Mouse (Mus musculus) erythroblast, embryonic 14.5 days (primary cell): Measurements from ENCODE around the gene Tmem163.

Experiments
- GATA1 ChIP-seq: IDR thresholded peaks from 2 replicates; pipeline ENCODE4 v1.6.1; 2012; ENCODE audit warnings: low read length, inconsistent platforms, mixed read lengths
- TAL1 ChIP-seq: IDR thresholded peaks from 3 replicates; pipeline ENCODE4 v1.6.1; 2012; ENCODE audit warnings: low read length, inconsistent platforms, mixed read lengths

DNA sequence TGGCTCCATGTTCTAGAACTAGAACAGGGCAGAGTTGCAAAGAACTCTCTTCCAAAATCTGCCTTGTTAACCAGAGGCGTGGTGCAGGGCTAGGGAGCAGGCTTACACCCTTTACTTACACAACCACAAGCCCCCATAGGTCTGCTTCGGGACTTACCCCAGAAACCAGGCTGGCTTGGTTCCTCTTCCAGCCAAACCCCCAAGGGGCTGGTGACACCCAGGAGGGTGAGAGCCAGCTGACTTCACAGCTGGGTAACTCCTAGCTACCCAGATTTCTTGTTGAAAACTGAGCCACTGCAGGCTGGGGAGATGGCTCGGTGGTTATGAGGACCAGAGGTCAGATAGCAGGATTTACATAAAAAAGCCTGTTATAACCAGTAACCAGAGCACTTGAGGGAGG, 164.9 kb downstream of the Tmem163 start:
- TF ChIP-seq TAL1 (no peak), GATA1 (no peak)
